Mouse (Mus musculus) lung, adult 2 months (tissue): ENCODE data around the gene Gabpb2. TPM values are rescaled to one million over a fixed set of nuclear protein-coding genes. Genes with fewer than 3 reads are reported as not detected.
"Not testable (repeated sequence)": the region's sequence is repeated elsewhere in the genome, so short reads cannot be mapped to it uniquely, and the experiment has no call there.

Experiments used
- DNase-seq: peaks from one replicate; pipeline ENCODE4 v3.0.0; 2022
- H3K4me1 ChIP-seq: fragments of 200-500 bp; 2 replicates; pipeline ENCODE4 v1.6.1; 2011; ENCODE audit warnings: low read length; ENCODE audit not compliant: control insufficient read depth, insufficient read depth
- H3K4me3 ChIP-seq: fragments of 200-500 bp; replicated peaks from 2 replicates; pipeline ENCODE3; 2011; ENCODE audit warnings: low read depth, mild to moderate bottlenecking, control low read depth, low read length; ENCODE audit errors: extremely low read depth
- CTCF ChIP-seq: fragments of 200-500 bp; IDR thresholded peaks from 2 replicates; pipeline ENCODE4 v1.5.1; 2011; ENCODE audit warnings: mild to moderate bottlenecking, low read length, control low read depth; ENCODE audit not compliant: insufficient read depth
- POLR2A ChIP-seq: fragments of 200-500 bp; IDR thresholded peaks from 2 replicates; pipeline ENCODE4 v1.6.1; 2011; ENCODE audit warnings: low read depth, mild to moderate bottlenecking, control low read depth, low read length, borderline replicate concordance; ENCODE audit errors: extremely low read depth
- WGBS: fragments of 180-500 bp; shearing (Covaris S2); methylation state at CpG from one replicate; pipeline ENCODE4 v1.1.7; 2018; 5-methylcytosine and 5-hydroxymethylcytosine counted together
- polyA plus RNA-seq: library from polyadenylated mRNA; depleted of rRNA; stranded (reverse); fragments of >200 nt; gene quantifications from 2 replicates; pipeline ENCODE4 v1.2.3, GENCODE M21; 2012

Gabpb2 gene
- polyA plus RNA-seq, 1 experiment = 17.3 TPM

DNA sequence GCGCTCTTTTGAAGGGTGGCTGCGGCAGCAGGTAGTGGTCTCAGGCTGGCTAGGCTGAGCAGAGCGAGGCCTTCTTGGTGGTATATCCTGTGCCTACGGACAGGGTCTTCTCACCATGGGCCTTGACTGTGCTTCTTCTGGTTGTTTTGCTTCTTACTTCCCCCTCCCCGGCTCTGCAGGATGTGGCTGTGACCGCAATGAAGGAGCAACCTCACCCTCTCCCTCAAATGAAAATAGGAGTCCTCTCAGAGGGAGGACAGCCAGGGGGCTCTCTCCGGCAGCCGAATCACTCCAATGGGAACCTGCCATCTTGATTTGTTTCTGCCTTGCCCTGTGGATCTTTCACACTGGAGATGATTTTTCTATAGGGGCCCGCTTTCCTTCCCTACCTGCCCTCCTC lies 76.2 kb downstream of the Gabpb2 start:
- TF ChIP-seq POLR2A = no peak
- no peak for TF ChIP-seq CTCF
- H3K4me1 ChIP-seq = peaks cover 4% of the 10 kb centered on the region
- peak overlapping the region; percentile 25 for H3K4me3 ChIP-seq
- no peak for DNase-seq
- 76% methylated on average over 9 of the region's 9 CpGs for WGBS

DNA sequence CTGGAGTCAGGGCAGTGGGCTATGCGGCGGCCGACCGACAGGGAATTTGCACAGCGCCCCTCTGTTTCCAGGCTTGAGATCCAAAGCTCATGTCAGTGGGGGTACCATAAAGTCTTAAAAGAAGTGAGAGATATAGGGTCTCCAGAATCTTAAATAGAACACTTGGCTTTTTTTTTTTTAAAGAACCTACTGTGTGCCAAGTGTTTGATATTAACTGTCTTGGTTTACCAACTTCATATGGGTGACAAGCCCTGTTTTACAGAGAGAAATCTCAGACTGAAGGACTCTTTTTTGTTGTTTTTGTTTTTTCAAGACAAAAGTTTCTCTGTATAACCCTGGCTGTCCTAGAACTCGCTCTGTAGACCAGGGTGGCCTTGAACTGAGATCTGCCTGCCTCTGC lies 76.9 kb downstream of the Gabpb2 start:
- TF ChIP-seq CTCF (no peak), POLR2A (no peak)
- 82% methylated on average over 6 of the region's 6 CpGs for WGBS
- DNase-seq = no peak
- peaks cover 4% of the 10 kb centered on the region for H3K4me1 ChIP-seq
- H3K4me3 ChIP-seq = no peak overlapping the region

DNA sequence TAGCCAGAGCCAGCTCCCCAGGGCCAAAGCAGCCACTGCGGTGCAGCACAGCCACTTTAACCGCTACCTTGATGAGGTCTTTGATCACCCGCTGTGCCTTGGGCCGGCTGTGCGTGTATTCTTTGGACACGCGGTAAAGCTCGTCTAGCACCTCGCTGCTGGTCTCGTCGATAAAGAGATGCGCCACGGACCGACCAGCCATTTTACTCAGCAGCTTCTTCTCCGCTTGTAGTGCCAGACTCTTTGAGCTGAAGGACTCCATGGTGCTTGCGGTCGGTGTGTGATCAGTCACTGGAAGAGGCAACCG lies 77.5 kb downstream of the Gabpb2 start:
- WGBS = 73% methylated on average over 18 of the region's 18 CpGs
- H3K4me3 ChIP-seq = no peak overlapping the region
- H3K4me1 ChIP-seq = peaks cover 9% of the 10 kb centered on the region
- DNase-seq = no peak
- TF ChIP-seq CTCF = no peak
- no peak for TF ChIP-seq POLR2A

DNA sequence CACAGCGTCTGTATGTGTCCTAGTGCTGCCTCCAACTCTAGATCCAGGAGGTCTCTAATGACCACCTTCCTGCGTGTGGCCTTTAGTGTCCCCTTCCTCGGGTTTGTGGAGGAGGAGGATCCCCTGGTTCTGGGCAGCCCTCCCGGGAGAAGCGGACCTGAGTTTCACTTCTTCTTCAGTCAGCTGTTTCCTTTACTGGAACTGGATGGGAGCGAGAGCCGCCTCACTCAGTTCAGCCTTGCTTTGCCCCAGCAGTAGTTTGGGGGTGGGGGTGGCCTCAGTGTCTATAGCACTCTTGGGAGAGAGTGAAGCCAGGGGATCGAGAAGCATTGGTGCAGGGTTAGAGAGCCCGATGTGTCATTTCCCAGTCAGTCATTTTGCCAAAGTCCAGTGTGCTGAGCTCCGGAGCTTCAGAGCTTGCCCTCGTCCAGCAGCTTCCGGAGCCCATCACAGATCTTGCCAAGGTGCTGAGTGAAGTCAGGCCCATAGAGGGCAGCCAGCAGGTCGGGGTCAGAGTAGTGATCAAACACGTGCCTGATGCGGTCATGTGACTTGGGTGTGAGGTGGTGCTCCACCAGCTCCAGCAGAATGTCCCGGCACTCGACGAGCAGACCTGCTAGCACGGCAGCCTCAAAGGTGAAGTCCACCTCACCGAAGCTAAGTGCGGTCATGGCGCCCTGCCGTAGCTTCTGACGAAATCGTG lies 78.0 kb downstream of the Gabpb2 start:
- H3K4me3 ChIP-seq = no peak overlapping the region
- TF ChIP-seq CTCF = no peak
- no peak for TF ChIP-seq POLR2A
- peaks cover 9% of the 10 kb centered on the region for H3K4me1 ChIP-seq
- 59% methylated on average over 25 of the region's 25 CpGs for WGBS
- no peak for DNase-seq

DNA sequence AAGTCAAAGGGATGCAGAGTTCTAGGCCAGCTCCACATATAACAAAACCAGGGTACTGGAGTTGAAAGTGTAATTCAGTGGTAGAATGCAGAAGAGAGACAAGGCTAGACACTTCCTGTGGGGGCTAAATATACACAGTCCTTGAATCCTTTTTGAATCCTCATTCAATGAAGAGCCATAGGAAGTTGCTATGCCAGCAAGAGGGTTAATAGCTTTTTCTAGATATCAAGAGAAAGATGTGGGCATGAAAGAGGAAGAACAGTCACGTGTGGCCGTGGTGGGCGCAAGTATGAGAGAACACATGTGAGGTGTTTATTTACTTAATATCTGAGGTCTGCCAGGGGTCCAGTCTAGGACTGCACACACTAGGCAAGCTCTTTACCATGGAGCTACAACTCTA lies 81.4 kb downstream of the Gabpb2 start:
- H3K4me1 ChIP-seq = peaks cover 12% of the 10 kb centered on the region

DNA sequence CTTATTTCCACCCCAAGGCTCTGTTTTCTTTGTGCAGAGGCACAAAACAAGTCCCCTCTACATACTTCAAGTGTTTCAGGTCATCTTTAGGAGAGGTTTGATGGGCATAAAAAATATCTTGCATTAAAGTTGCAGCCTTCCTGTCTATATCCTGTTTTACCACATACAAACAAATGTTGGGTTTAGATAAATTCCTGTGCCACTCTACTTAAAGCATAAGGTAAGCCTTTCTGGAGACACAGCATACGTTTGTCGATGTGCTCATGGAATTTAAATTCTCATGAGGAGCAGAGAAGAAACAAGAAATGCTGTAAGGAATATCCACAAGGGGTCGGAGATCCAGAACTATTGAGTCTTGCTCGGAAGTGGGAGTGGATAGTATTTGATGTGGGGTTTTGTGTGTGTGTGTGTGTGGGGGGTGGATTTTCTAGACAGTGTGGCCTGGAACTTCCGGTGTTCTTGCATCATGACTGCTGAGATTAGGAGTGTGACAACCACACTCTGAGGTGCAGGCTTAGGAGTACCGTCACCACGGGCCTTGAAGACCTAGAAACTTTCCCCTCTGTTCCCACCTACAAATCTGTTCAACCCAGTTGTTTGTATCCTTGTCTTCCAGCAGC lies 82.2 kb downstream of the Gabpb2 start:
- no peak for TF ChIP-seq CTCF
- no peak for TF ChIP-seq POLR2A
- Histone ChIP-seq H3K4me1 (peaks cover 12% of the 10 kb centered on the region), H3K4me3 (no peak overlapping the region)
- 47% methylated on average over 7 of the region's 7 CpGs for WGBS
- no peak for DNase-seq

More for the DNA sequence above, 81.4 kb downstream of the Gabpb2 start:
- no peak overlapping the region for H3K4me3 ChIP-seq
- 64% methylated on average over 3 of the region's 3 CpGs for WGBS
- TF ChIP-seq POLR2A = no peak
- no peak for TF ChIP-seq CTCF
- no peak for DNase-seq

DNA sequence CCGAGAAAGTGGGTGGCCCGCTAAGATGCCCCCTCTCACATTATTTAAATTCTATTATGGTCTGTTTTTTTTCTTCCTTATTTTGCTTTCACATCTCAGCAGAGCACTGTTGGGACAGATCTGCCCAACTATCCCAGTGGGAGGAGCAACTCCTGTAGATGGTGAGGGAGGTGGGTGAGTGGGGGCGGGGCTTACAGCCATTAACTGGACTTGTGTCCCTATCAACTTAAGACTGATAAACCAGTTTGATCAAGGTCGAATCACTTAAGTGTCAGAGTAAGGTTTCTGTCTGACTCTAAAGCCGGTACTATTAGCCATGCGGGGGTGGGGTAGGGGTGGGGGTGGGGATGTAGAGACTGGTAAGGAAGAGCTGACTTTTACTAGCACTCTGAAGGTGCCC lies 82.7 kb downstream of the Gabpb2 start:
- TF ChIP-seq CTCF = no peak
- 0 out of 2 replicates have a peak, but pooled peaks have one; percentile 14 for TF ChIP-seq POLR2A
- 10% methylated on average over 6 of the region's 6 CpGs for WGBS
- DNase-seq = peak; percentile 47
- H3K4me3 ChIP-seq = peak overlapping the region; percentile 43
- peaks cover 10% of the 10 kb centered on the region for H3K4me1 ChIP-seq

DNA sequence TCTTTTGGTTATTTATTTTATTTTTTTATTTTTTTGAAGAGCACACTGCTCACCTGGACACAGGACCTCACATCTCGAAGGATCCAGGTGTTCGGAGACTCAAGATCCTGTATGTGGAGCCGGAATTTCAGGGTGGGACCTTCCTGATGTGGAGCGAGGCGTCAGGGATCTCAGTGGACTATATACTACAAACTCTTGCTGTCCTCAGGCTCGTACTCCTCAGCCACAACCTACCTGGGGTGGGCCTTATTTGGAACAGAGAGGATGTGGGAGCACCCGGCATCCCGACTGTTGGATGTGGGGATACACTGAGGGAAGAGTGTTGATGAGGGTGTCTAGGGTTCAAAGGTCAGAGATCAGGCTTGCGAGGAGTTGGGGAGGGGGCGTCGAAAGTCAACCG lies 83.6 kb downstream of the Gabpb2 start:
- H3K4me1 ChIP-seq, H3K4me3 ChIP-seq, DNase-seq: not testable (repeated sequence)
- WGBS = no CpG with 5 or more reads among the region's 12 CpGs

DNA sequence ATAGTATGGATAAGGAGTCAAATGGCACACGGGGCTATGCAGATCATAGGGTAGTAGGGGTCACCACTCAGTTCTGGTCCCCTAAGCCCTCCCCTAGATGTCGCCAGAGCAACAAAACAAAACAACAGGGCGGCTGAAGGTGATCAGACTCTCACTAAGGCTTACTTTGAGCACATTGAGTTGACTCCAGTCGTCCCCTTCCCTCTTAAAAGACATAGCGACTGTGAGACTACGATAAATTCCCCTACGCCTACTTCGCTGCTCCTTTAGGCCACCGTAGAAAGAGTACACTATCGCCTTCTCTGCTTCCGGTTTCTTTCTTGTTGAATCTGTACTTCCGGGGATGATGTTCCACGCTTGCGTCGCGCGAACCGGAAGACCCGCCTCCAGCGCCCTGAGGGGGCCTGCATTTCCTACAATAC lies 84.0 kb downstream of the Gabpb2 start, which contains the start of the genes Scnm1 and Lysmd1:
Scnm1 (minus strand) TSS at position 332 of the 422 bp plus-strand sequence.
Lysmd1 (plus strand) TSS at position 409 of the 422 bp plus-strand sequence.
- 0 out of 2 replicates have a peak, but pooled peaks have one; percentile 23 for TF ChIP-seq POLR2A
- no peak for TF ChIP-seq CTCF
- Histone ChIP-seq H3K4me1 (0 out of 2 replicates have a peak, but pooled peaks cover 8% of the 10 kb centered on the region), H3K4me3 (peak within 1 kb of the TSS; percentile 96)
- WGBS = under 1% methylated on average over 20 of the region's 20 CpGs
- DNase-seq = peak; percentile 86

DNA sequence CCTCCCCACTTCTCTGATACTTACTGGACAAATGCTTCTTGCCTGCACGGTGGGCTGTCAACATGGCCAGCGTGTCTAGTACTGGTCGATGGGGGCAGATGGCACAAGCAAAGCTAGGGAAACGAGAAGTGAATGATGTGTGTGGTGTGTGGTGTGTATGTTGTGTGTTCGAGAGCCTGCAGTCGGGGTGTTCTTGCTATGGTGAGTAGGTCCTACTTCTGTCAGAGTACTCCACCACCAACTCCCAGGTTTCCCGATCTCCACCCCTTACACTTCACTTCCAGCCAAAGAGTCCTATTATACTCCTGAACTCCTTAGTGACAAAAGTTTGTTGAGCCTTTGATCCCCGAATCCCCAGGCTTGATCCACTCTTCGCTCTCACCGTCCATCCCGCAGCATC lies 84.5 kb downstream of the Gabpb2 start:
- H3K4me1 ChIP-seq = 0 out of 2 replicates have a peak, but pooled peaks cover 8% of the 10 kb centered on the region
- peak overlapping the region; percentile 96 for H3K4me3 ChIP-seq
- 50% methylated on average over 11 of the region's 11 CpGs for WGBS
- no peak for DNase-seq
- TF ChIP-seq CTCF (no peak), POLR2A (no peak)

DNA sequence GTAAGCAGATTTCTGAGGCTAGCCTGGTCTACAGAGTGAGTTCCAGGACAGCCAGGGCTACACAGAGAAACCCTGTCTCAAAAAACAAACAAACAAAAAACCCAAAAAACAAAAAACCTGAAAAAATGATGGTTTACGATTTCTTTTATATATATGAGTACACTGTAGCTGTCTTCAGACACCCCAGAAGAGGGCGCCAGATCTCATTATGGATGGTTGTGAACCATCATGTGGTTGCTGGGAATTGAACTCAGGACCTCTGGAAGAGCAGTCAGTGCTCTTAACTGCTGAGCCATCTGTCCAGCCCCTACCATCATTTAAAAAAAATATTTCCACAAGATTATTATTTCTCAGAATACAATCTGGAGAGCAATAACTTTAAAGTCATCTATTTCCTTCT lies 85.3 kb downstream of the Gabpb2 start:
- DNase-seq, H3K4me3 ChIP-seq, H3K4me1 ChIP-seq: not testable (repeated sequence)
- 84% methylated on average over 2 of the region's 2 CpGs for WGBS
